Mouse (Mus musculus) heart, postnatal 0 days (tissue): Measurements from ENCODE around the gene Rmnd1. TPM values are rescaled to one million over a fixed set of nuclear protein-coding genes. Genes with fewer than 3 reads are reported as not detected.

ENCODE experiments used
- ATAC-seq: fragments of 200-750 bp; cut with Nextera tagmentation; 2 replicates; pipeline ENCODE4 v1.8.0; 2017; ENCODE audit warnings: low read depth, moderate number of reproducible peaks, moderate library complexity; ENCODE audit not compliant: insufficient read depth
- DNase-seq: peaks from one replicate; pipeline ENCODE4 v3.0.0-alpha.2; 2016; ENCODE audit warnings: low spot score
- H3K27ac ChIP-seq: fragments of 300-500 bp; sonication (generic); 2 replicates; pipeline ENCODE4 v1.5.1; 2014; ENCODE audit warnings: low read depth, mild to moderate bottlenecking
- H3K27me3 ChIP-seq: fragments of 300-500 bp; sonication (generic); 2 replicates; pipeline ENCODE4 v1.6.1; 2014; ENCODE audit warnings: low read length, mixed read lengths; ENCODE audit not compliant: control insufficient read depth, insufficient read depth
- H3K36me3 ChIP-seq: fragments of 300-500 bp; sonication (generic); replicated peaks from 2 replicates; pipeline ENCODE4 v1.6.1; 2014; ENCODE audit warnings: low read length, mixed read lengths; ENCODE audit not compliant: control insufficient read depth, insufficient read depth
- H3K4me1 ChIP-seq: fragments of 300-500 bp; sonication (generic); 2 replicates; pipeline ENCODE4 v1.6.1; 2014; ENCODE audit warnings: antibody characterized with exemption; ENCODE audit not compliant: control insufficient read depth, insufficient read depth
- H3K4me2 ChIP-seq: fragments of 300-500 bp; sonication (generic); 2 replicates; pipeline ENCODE4 v1.6.1; 2014; ENCODE audit warnings: low read depth, mild to moderate bottlenecking, low read length, moderate library complexity
- H3K4me3 ChIP-seq: fragments of 300-500 bp; sonication (generic); 2 replicates; pipeline ENCODE4 v1.5.1; 2014; ENCODE audit warnings: low read depth, low read length
- H3K9ac ChIP-seq: fragments of 300-500 bp; sonication (generic); replicated peaks from 2 replicates; pipeline ENCODE4 v1.6.1; 2014; ENCODE audit warnings: low read depth, low read length, mixed read lengths
- H3K9me3 ChIP-seq: fragments of 300-500 bp; sonication (generic); replicated peaks from 2 replicates; pipeline ENCODE4 v1.6.1; 2016; ENCODE audit warnings: low read length; ENCODE audit not compliant: control insufficient read depth
- CTCF ChIP-seq: IDR thresholded peaks from 2 replicates; pipeline ENCODE4 v1.5.1; 2016; ENCODE audit warnings: antibody characterized with exemption, control low read depth, low read depth
- EP300 ChIP-seq: IDR thresholded peaks from 2 replicates; pipeline ENCODE4 v1.6.1; 2016; ENCODE audit warnings: antibody characterized with exemption, low read depth
- WGBS: fragments of 180-500 bp; shearing (Covaris S2); extraction: QIAGEN DNeasy Blood & Tissue Kit; methylation state at CpG from one replicate; pipeline ENCODE4 v1.1.7; 2014; 5-methylcytosine and 5-hydroxymethylcytosine counted together
- polyA plus RNA-seq: library from polyadenylated mRNA; unstranded; fragments of >200 nt; fragmentation: Nextera tagmentation; extraction: Ambion mirVana; gene quantifications from 2 replicates; pipeline ENCODE4 v1.2.1, GENCODE M21; 2015
- total RNA-seq: library from RNA; depleted of rRNA; stranded (reverse); fragments of >200 nt; gene quantifications from 2 replicates; pipeline ENCODE4 v1.2.3, GENCODE M21; 2014; ENCODE audit warnings: low replicate concordance

Rmnd1 gene
- total and polyA plus RNA-seq, 2 experiments from 2014 or later: 76.1 to 172 TPM

GRCm38 (mm10) chr10:4390550-4390949, 41.6 kb downstream of the Rmnd1 start:
- Histone ChIP-seq H3K4me2 (no peak overlapping the region; the same call in 1 of the 2 replicates), H3K9me3 (no peaks in the 10 kb centered on the region), H3K4me3 (no peak overlapping the region), H3K36me3 (peaks cover 17% of the 10 kb centered on the region), H3K27me3 (no peaks in the 10 kb centered on the region), H3K27ac (0 out of 2 replicates have a peak overlapping the region, but pooled peaks have one; percentile 9), H3K4me1 (peaks cover 30% of the 10 kb centered on the region), H3K9ac (no peak overlapping the region)
- TF ChIP-seq CTCF: no peak
- no peak for TF ChIP-seq EP300
- no peak for DNase-seq
- WGBS: 50% methylated on average over 2 of the region's 2 CpGs
- ATAC-seq: no peak

- TF ChIP-seq CTCF: no peak
- TF ChIP-seq EP300: no peak
- peak overlapping the region; percentile 85 for H3K4me3 ChIP-seq
These were observed 42.6 kb downstream of the Rmnd1 start for GRCm38 (mm10) chr10:4389461-4390112.

GRCm38 (mm10) chr10:4389036-4389435, 43.2 kb downstream of the Rmnd1 start:
- no peak for DNase-seq
- Histone ChIP-seq H3K4me3 (peak overlapping the region; percentile 85), H3K9ac (peak overlapping the region; percentile 99), H3K27me3 (no peaks in the 10 kb centered on the region), H3K27ac (peak overlapping the region; percentile 99), H3K9me3 (no peaks in the 10 kb centered on the region), H3K4me2 (peak overlapping the region; percentile 90), H3K4me1 (peaks cover 40% of the 10 kb centered on the region), H3K36me3 (peaks cover 11% of the 10 kb centered on the region)
- TF ChIP-seq CTCF (no peak), EP300 (no peak)
- ATAC-seq: no peak
- WGBS: 6% methylated on average over 10 of the region's 10 CpGs

More at GRCm38 (mm10) chr10:4389461-4390112, 42.6 kb downstream of the Rmnd1 start:
- H3K4me2 ChIP-seq: peak overlapping the region; percentile 90
- peak overlapping the region; percentile 99 for H3K27ac ChIP-seq
- no peaks in the 10 kb centered on the region for H3K9me3 ChIP-seq
- WGBS: 21% methylated on average over 5 of the region's 5 CpGs
- H3K27me3 ChIP-seq: no peaks in the 10 kb centered on the region
- DNase-seq (no peak), ATAC-seq (no peak)
- H3K4me1 ChIP-seq: peaks cover 38% of the 10 kb centered on the region
- peak overlapping the region; percentile 99; the same call in 1 of the 2 replicates for H3K9ac ChIP-seq
- peaks cover 17% of the 10 kb centered on the region for H3K36me3 ChIP-seq

GRCm38 (mm10) chr10:4388384-4388745, 43.8 kb downstream of the Rmnd1 start:
- peak overlapping the region; percentile 85 for H3K4me3 ChIP-seq
- peak overlapping the region; percentile 90 for H3K4me2 ChIP-seq
- peaks cover 6% of the 10 kb centered on the region; the same call in 1 of the 2 replicates for H3K36me3 ChIP-seq
- TF ChIP-seq EP300: no peak
- TF ChIP-seq CTCF: no peak
- peak overlapping the region; percentile 99 for H3K9ac ChIP-seq
- DNase-seq (peak; percentile 26), ATAC-seq (no peak)
- H3K9me3 ChIP-seq: no peaks in the 10 kb centered on the region
- peak overlapping the region; percentile 99 for H3K27ac ChIP-seq
- no peaks in the 10 kb centered on the region for H3K27me3 ChIP-seq
- under 1% methylated on average over 19 of the region's 19 CpGs for WGBS
- H3K4me1 ChIP-seq: peaks cover 41% of the 10 kb centered on the region

GRCm38 (mm10) chr10:4387701-4388383, 44.3 kb downstream of the Rmnd1 start, which contains the start of gene Zbtb2:
Gene Zbtb2, minus strand, starts transcription at chr10:4388108.
- peak within 1 kb of the TSS; percentile 85 for H3K4me3 ChIP-seq
- TF ChIP-seq CTCF (no peak), EP300 (no peak)
- ATAC-seq (peak; percentile 15; the same call in 1 of the 2 replicates), DNase-seq (peak; percentile 87)
- no peaks in the 10 kb centered on the region for H3K27me3 ChIP-seq
- H3K4me1 ChIP-seq: peaks cover 45% of the 10 kb centered on the region
- peak within 1 kb of the TSS; percentile 90 for H3K4me2 ChIP-seq
- H3K36me3 ChIP-seq: peaks cover under 1% of the 10 kb centered on the region; the same call in 1 of the 2 replicates
- H3K9ac ChIP-seq: peak within 1 kb of the TSS; percentile 99
- H3K27ac ChIP-seq: peak within 1 kb of the TSS; percentile 99
- H3K9me3 ChIP-seq: no peaks in the 10 kb centered on the region
- WGBS: under 1% methylated on average over 71 of the region's 87 CpGs
